Mouse (Mus musculus) forebrain, embryonic 15.5 days (tissue): ENCODE measurements around the gene Timm44. TPM values are rescaled to one million over a fixed set of nuclear protein-coding genes. Genes with fewer than 3 reads are reported as not detected.

Experiments
- ATAC-seq: fragments of 200-750 bp; cut with Nextera tagmentation; replicated peaks from 2 replicates; pipeline ENCODE4 v1.8.0; 2017; ENCODE audit warnings: mild to moderate bottlenecking, moderate TSS enrichment, moderate library complexity
- H3K27ac ChIP-seq: fragments of 300-500 bp; sonication (generic); replicated peaks from 2 replicates; pipeline ENCODE4 v1.5.1; 2015; ENCODE audit warnings: mild to moderate bottlenecking, inconsistent platforms
- H3K27me3 ChIP-seq: fragments of 300-500 bp; sonication (generic); 2 replicates; pipeline ENCODE4 v1.6.1; 2015; ENCODE audit warnings: inconsistent platforms
- H3K36me3 ChIP-seq: fragments of 300-500 bp; sonication (generic); 2 replicates; pipeline ENCODE4 v1.6.1; 2015; ENCODE audit warnings: mild to moderate bottlenecking, inconsistent platforms
- H3K4me1 ChIP-seq: fragments of 300-500 bp; sonication (generic); 2 replicates; pipeline ENCODE4 v1.6.1; 2015; ENCODE audit warnings: inconsistent platforms
- H3K4me2 ChIP-seq: fragments of 300-500 bp; sonication (generic); replicated peaks from 2 replicates; pipeline ENCODE4 v1.6.1; 2015; ENCODE audit warnings: mild to moderate bottlenecking, inconsistent platforms
- H3K4me3 ChIP-seq: fragments of 300-500 bp; sonication (generic); 2 replicates; pipeline ENCODE4 v1.5.1; 2015; ENCODE audit warnings: mild to moderate bottlenecking, inconsistent platforms
- H3K9ac ChIP-seq: fragments of 300-500 bp; sonication (generic); replicated peaks from 2 replicates; pipeline ENCODE4 v1.6.1; 2015; ENCODE audit warnings: mild to moderate bottlenecking, inconsistent platforms
- H3K9me3 ChIP-seq: fragments of 300-500 bp; sonication (generic); 2 replicates; pipeline ENCODE4 v1.6.1; 2016; ENCODE audit warnings: inconsistent platforms
- WGBS: fragments of 180-500 bp; shearing (Covaris S2); methylation state at CpG from one replicate; pipeline ENCODE4 v1.1.7; 2015; ENCODE audit warnings: mixed read lengths; 5-methylcytosine and 5-hydroxymethylcytosine counted together
- polyA plus RNA-seq: library from polyadenylated mRNA; unstranded; fragments of >200 nt; fragmentation: Nextera tagmentation; extraction: Ambion mirVana; gene quantifications from 2 replicates; pipeline ENCODE4 v1.2.1, GENCODE M21; 2015

The Timm44 gene
- polyA plus RNA-seq, 1 experiment from 2014 or later: 43.3 TPM

- no peak overlapping the region for H3K27ac ChIP-seq
- H3K4me1 ChIP-seq: peaks cover 7% of the 10 kb centered on the region; the same call in 1 of the 2 replicates
- no peak overlapping the region for H3K9ac ChIP-seq
- H3K27me3 ChIP-seq: 0 out of 2 replicates have a peak, but pooled peaks cover 7% of the 10 kb centered on the region
- peak; percentile 13; the same call in 1 of the 2 replicates for ATAC-seq
- 29% methylated on average over 4 of the region's 4 CpGs for WGBS
- no peak overlapping the region for H3K4me3 ChIP-seq
- H3K36me3 ChIP-seq: no peaks in the 10 kb centered on the region
- H3K9me3 ChIP-seq: no peaks in the 10 kb centered on the region
- peak overlapping the region; percentile 24 for H3K4me2 ChIP-seq
Observed at GRCm38 (mm10) chr8:4226323-4226722, 49.4 kb downstream of the Timm44 start.

GRCm38 (mm10) chr8:4222059-4222458 is 53.7 kb downstream of the Timm44 start:
- Histone ChIP-seq H3K9me3 (no peaks in the 10 kb centered on the region), H3K4me1 (peaks cover 12% of the 10 kb centered on the region), H3K27me3 (0 out of 2 replicates have a peak, but pooled peaks cover 6% of the 10 kb centered on the region), H3K4me2 (no peak overlapping the region), H3K9ac (no peak overlapping the region), H3K27ac (no peak overlapping the region), H3K36me3 (no peaks in the 10 kb centered on the region), H3K4me3 (no peak overlapping the region)
- ATAC-seq: no peak

- no peak overlapping the region for H3K4me2 ChIP-seq
- H3K27ac ChIP-seq: no peak overlapping the region
- no peaks in the 10 kb centered on the region for H3K9me3 ChIP-seq
- no peak overlapping the region for H3K9ac ChIP-seq
- no peaks in the 10 kb centered on the region for H3K27me3 ChIP-seq
- peaks cover 21% of the 10 kb centered on the region for H3K4me1 ChIP-seq
- no peaks in the 10 kb centered on the region for H3K36me3 ChIP-seq
- no peak overlapping the region for H3K4me3 ChIP-seq
- ATAC-seq: no peak
- WGBS: 90% methylated on average over 3 of the region's 3 CpGs
Observed at GRCm38 (mm10) chr8:4219617-4220016, 56.1 kb downstream of the Timm44 start.

GRCm38 (mm10) chr8:4216791-4217621 is 58.7 kb downstream of the Timm44 start, which contains the start of gene Prr36:
Prr36 (minus strand) TSS chr8:4217459.
- Histone ChIP-seq H3K4me1 (peaks cover 41% of the 10 kb centered on the region), H3K9ac (peak within 1 kb of the TSS; percentile 97), H3K27ac (peak within 1 kb of the TSS; percentile 96), H3K36me3 (no peaks in the 10 kb centered on the region), H3K4me2 (peak within 1 kb of the TSS; percentile 98), H3K27me3 (no peaks in the 10 kb centered on the region), H3K4me3 (peak within 1 kb of the TSS; percentile 78), H3K9me3 (no peaks in the 10 kb centered on the region)
- ATAC-seq: peak; percentile 91
- under 1% methylated on average over 44 of the region's 44 CpGs for WGBS

- Histone ChIP-seq H3K4me2 (peak overlapping the region; percentile 98), H3K9me3 (no peaks in the 10 kb centered on the region), H3K27ac (peak overlapping the region; percentile 96), H3K9ac (peak overlapping the region; percentile 97), H3K36me3 (no peaks in the 10 kb centered on the region), H3K4me1 (peaks cover 41% of the 10 kb centered on the region), H3K27me3 (no peaks in the 10 kb centered on the region), H3K4me3 (peak overlapping the region; percentile 78)
- ATAC-seq: peak; percentile 4; the same call in 1 of the 2 replicates
- WGBS: 4% methylated on average over 18 of the region's 18 CpGs
Observed at GRCm38 (mm10) chr8:4216296-4216695, 59.4 kb downstream of the Timm44 start.

GRCm38 (mm10) chr8:4214006-4214980 is 61.4 kb downstream of the Timm44 start:
- WGBS: 19% methylated on average over 33 of the region's 33 CpGs
- Histone ChIP-seq H3K9ac (peak overlapping the region; percentile 53), H3K4me1 (peaks cover 41% of the 10 kb centered on the region), H3K4me3 (peak overlapping the region; percentile 46), H3K27ac (0 out of 2 replicates have a peak overlapping the region, but pooled peaks have one; percentile 44), H3K4me2 (peak overlapping the region; percentile 98), H3K36me3 (peaks cover 18% of the 10 kb centered on the region), H3K9me3 (no peaks in the 10 kb centered on the region), H3K27me3 (no peaks in the 10 kb centered on the region)
- ATAC-seq: no peak

GRCm38 (mm10) chr8:4213210-4214005 is 62.3 kb downstream of the Timm44 start:
- H3K9ac ChIP-seq: peak overlapping the region; percentile 53
- 6% methylated on average over 17 of the region's 18 CpGs for WGBS
- H3K27me3 ChIP-seq: no peaks in the 10 kb centered on the region
- H3K36me3 ChIP-seq: peaks cover 25% of the 10 kb centered on the region
- H3K4me2 ChIP-seq: peak overlapping the region; percentile 98
- H3K4me3 ChIP-seq: peak overlapping the region; percentile 46
- peak overlapping the region; percentile 44 for H3K27ac ChIP-seq
- peak; percentile 12 for ATAC-seq
- H3K9me3 ChIP-seq: no peaks in the 10 kb centered on the region
- peaks cover 41% of the 10 kb centered on the region for H3K4me1 ChIP-seq

- no peaks in the 10 kb centered on the region for H3K27me3 ChIP-seq
- 1% methylated on average over 25 of the region's 25 CpGs for WGBS
- H3K4me2 ChIP-seq: peak overlapping the region; percentile 98
- peaks cover 40% of the 10 kb centered on the region for H3K4me1 ChIP-seq
- H3K4me3 ChIP-seq: peak overlapping the region; percentile 46
- H3K9me3 ChIP-seq: no peaks in the 10 kb centered on the region
- H3K27ac ChIP-seq: peak overlapping the region; percentile 44
- ATAC-seq: peak; percentile 0; the same call in 1 of the 2 replicates
- H3K36me3 ChIP-seq: peaks cover 26% of the 10 kb centered on the region
- peak overlapping the region; percentile 53 for H3K9ac ChIP-seq
Observed at GRCm38 (mm10) chr8:4212809-4213209, 62.9 kb downstream of the Timm44 start.

GRCm38 (mm10) chr8:4211097-4211496 is 64.6 kb downstream of the Timm44 start:
- H3K27ac ChIP-seq: no peak overlapping the region
- peaks cover 26% of the 10 kb centered on the region for H3K36me3 ChIP-seq
- H3K4me2 ChIP-seq: no peak overlapping the region
- no peaks in the 10 kb centered on the region for H3K9me3 ChIP-seq
- H3K4me3 ChIP-seq: no peak overlapping the region
- peaks cover 46% of the 10 kb centered on the region for H3K4me1 ChIP-seq
- H3K27me3 ChIP-seq: no peaks in the 10 kb centered on the region
- WGBS: 63% methylated on average over 6 of the region's 6 CpGs
- no peak for ATAC-seq
- H3K9ac ChIP-seq: no peak overlapping the region
